Mouse (Mus musculus) gastrocnemius, postnatal 10 days (tissue): ENCODE measurements around the gene Bag2. TPM values are rescaled to one million over a fixed set of nuclear protein-coding genes. Genes with fewer than 3 reads are reported as not detected.

Source experiments
- DNase-seq: peaks from one replicate; pipeline ENCODE4 v3.0.0; 2021; ENCODE audit warnings: mixed read lengths
- long read RNA-seq, 2 experiments: library from polyadenylated mRNA; stranded (forward); transcript quantifications; one replicate each; pipeline ENCODE4 v2.0.0; 2021
- total RNA-seq, 2 experiments: library from RNA; stranded (reverse); gene quantifications; 2 replicates each; pipeline ENCODE4 v1.2.3; 2021

Gene Bag2
- 10 to 100 TPM; 27.2 to 27.6 TPM for total RNA-seq
- long read RNA-seq, experiment 1, transcript Bag2-201 (3 exons, 1,860 nt): major isoform, 42 of 64 reads
- long read RNA-seq, experiment 1, partial matches to known transcripts: 2 of 64 reads
- long read RNA-seq, experiment 1, other reads (novel, unspliced or antisense): 16 of 64 reads
- long read RNA-seq, experiment 2, transcript Bag2-201 (3 exons, 1,860 nt): major isoform, 34 of 61 reads
- long read RNA-seq, experiment 2, partial matches to known transcripts: 3 of 61 reads
- long read RNA-seq, experiment 2, other reads (novel, unspliced or antisense): 21 of 61 reads

GRCm38 (mm10) chr1:33757491-33758041 lies at the start of gene Bag2:
Gene Bag2 (minus strand): TSS chr1:33757795.
- peak; percentile 69 for DNase-seq

- DNase-seq: no peak
These were observed 45.7 kb upstream of the Bag2 start for GRCm38 (mm10) chr1:33803323-33803722.

GRCm38 (mm10) chr1:33799620-33800019 lies 42.0 kb upstream of the Bag2 start:
- no peak for DNase-seq

- DNase-seq: no peak
These were observed 30.9 kb upstream of the Bag2 start for GRCm38 (mm10) chr1:33788493-33788892.

- DNase-seq: no peak
These were observed 30.5 kb upstream of the Bag2 start for GRCm38 (mm10) chr1:33788072-33788471.

GRCm38 (mm10) chr1:33784561-33784960 lies 27.0 kb upstream of the Bag2 start:
- DNase-seq: no peak

- no peak for DNase-seq
These were observed 18.6 kb upstream of the Bag2 start for GRCm38 (mm10) chr1:33776175-33776611.

GRCm38 (mm10) chr1:33772106-33772505 lies 14.5 kb upstream of the Bag2 start:
- no peak for DNase-seq

- DNase-seq: no peak
These were observed 14.0 kb upstream of the Bag2 start for GRCm38 (mm10) chr1:33771621-33772020.

- DNase-seq: no peak
These were observed 11.2 kb upstream of the Bag2 start for GRCm38 (mm10) chr1:33768827-33769226.

GRCm38 (mm10) chr1:33768091-33768787 lies 10.6 kb upstream of the Bag2 start:
- no peak for DNase-seq

GRCm38 (mm10) chr1:33766520-33767508 lies 9.2 kb upstream of the Bag2 start:
- DNase-seq: no peak

- no peak for DNase-seq
These were observed 8.0 kb upstream of the Bag2 start for GRCm38 (mm10) chr1:33765468-33766080.

- no peak for DNase-seq
These were observed 6.2 kb upstream of the Bag2 start for GRCm38 (mm10) chr1:33763826-33764225.

- DNase-seq: no peak
These were observed 893 bp upstream of the Bag2 start for GRCm38 (mm10) chr1:33758488-33758887.

GRCm38 (mm10) chr1:33757033-33757413 lies 572 bp downstream of the Bag2 start:
- DNase-seq: no peak

GRCm38 (mm10) chr1:33756258-33757032 lies 1.1 kb downstream of the Bag2 start:
- DNase-seq: no peak

GRCm38 (mm10) chr1:33755799-33756198 lies 1.8 kb downstream of the Bag2 start:
- DNase-seq: no peak

- peak; percentile 38 for DNase-seq
These were observed 2.4 kb downstream of the Bag2 start for GRCm38 (mm10) chr1:33754965-33755735.

- DNase-seq: no peak
These were observed 3.5 kb downstream of the Bag2 start for GRCm38 (mm10) chr1:33754089-33754488.
